11 mouse cellular contexts compared by ENCODE assay signal in genomic region chr4:43759571-43760418, GRCm38 (mm10). TPM values are rescaled to one million over a fixed set of nuclear protein-coding genes. Genes with fewer than 3 reads are reported as not detected.
DNase-seq lines count a peak whose midpoint lies in the region; ATAC-seq and TF ChIP-seq lines count a peak whose summit lies in the region.
"Had no signal": no experiment of that assay in that cellular context is flagged by ENCODE, and none has a peak within 500 bp of the region (broad histone marks: within the 10 kb centered on the region; RNA-seq: fewer than 3 reads in every experiment).

No protein-coding gene starts in this region.

- H3K9ac ChIP-seq in heart, postnatal 0 days (replicated peaks; ENCODE audit: low read depth, low read length), result no peak overlapping the region
- H3K9ac ChIP-seq: lung, embryonic 15.5 days had no signal

- TF ChIP-seq CTCF in heart, postnatal 0 days (IDR thresholded peaks at IDR 0.05; ENCODE audit: low read depth), result no peak

- H3K27ac ChIP-seq in heart, postnatal 0 days (ENCODE audit: low read depth), result 0 out of 2 replicates have a peak overlapping the region, but pooled peaks have one; percentile 7
- H3K27ac ChIP-seq: lung, embryonic 15.5 days had no signal

- H3K27me3 ChIP-seq in heart, postnatal 0 days (ENCODE audit: control insufficient read depth, insufficient read depth, low read length), result no peaks in the 10 kb centered on the region
- H3K27me3 ChIP-seq: lung, embryonic 15.5 days had no signal

- no peak; the same call in 1 of the 2 replicates for ATAC-seq in frontal cortex, adult (ENCODE audit: low TSS enrichment)
- ATAC-seq in heart, postnatal 0 days (ENCODE audit: insufficient read depth, low read depth), result peak; percentile 40; the same call in 1 of the 2 replicates
- ATAC-seq in granulocyte monocyte progenitor cell, adult 5-6 weeks (replicated peaks; ENCODE audit: poor library complexity, severe bottlenecking), result no peak

- no peak overlapping the region for H3K4me3 ChIP-seq in heart, postnatal 0 days (ENCODE audit: low read depth, low read length)
- H3K4me3 ChIP-seq: lung, embryonic 15.5 days had no signal

- TF ChIP-seq EP300 in heart, postnatal 0 days (IDR thresholded peaks at IDR 0.05; ENCODE audit: low read depth), result no peak

- no peaks in the 10 kb centered on the region for H3K36me3 ChIP-seq in heart, postnatal 0 days (replicated peaks; ENCODE audit: control insufficient read depth, insufficient read depth, low read length)
- H3K36me3 ChIP-seq: lung, embryonic 15.5 days had no signal

- H3K4me1 ChIP-seq in heart, postnatal 0 days (ENCODE audit: control insufficient read depth, insufficient read depth), result peaks cover 3% of the 10 kb centered on the region; the same call in 1 of the 2 replicates

- peak; percentile 5 to 22 for DNase-seq in frontal cortex, adult 2 months (ENCODE audit: extremely low spot score in 1 of 2, low spot score in 1 of 2)
- DNase-seq in ZHBTc4 (ENCODE audit: low read depth, low spot score), result peak; percentile 31
- no peak for DNase-seq in heart, postnatal 0 days (ENCODE audit: low spot score)
- peak; percentile 48 to 51 for DNase-seq in lung, adult 18-20 months
- no peak for DNase-seq in c-Kit-positive CD71-positive TER-119-positive erythroid progenitor cells, embryonic 14.5 days (ENCODE audit: low spot score)
- DNase-seq in thymus, postnatal 14 days, result no peak

- H3K4me2 ChIP-seq in heart, postnatal 0 days (ENCODE audit: low read depth, low read length), result no peak overlapping the region
- H3K4me2 ChIP-seq: lung, embryonic 15.5 days had no signal

- WGBS in heart, postnatal 0 days, result 66% methylated on average over 21 of the region's 21 CpGs

- H3K9me3 ChIP-seq in heart, postnatal 0 days (replicated peaks; ENCODE audit: control insufficient read depth, low read length), result no peaks in the 10 kb centered on the region
- H3K9me3 ChIP-seq: lung, embryonic 15.5 days had no signal

RNA-seq across cellular contexts. Expression of gene Olfr159, which starts 11.0 kb away (rescaled TPM):
- not detected in 2 replicates for polyA plus RNA-seq in frontal cortex, adult 2 months (2012; rRNA removed)
- total RNA-seq in heart, postnatal 0 days (2014; rRNA removed; ENCODE audit: low replicate concordance), result not detected in 2 replicates
- not detected in 2 replicates for polyA plus RNA-seq in heart, postnatal 0 days (2015; fragmentation: Nextera tagmentation; extraction: Ambion mirVana)
- total RNA-seq in granulocyte monocyte progenitor cell, adult 5-6 weeks (2014; fragmentation: Nextera tagmentation), result not detected in 2 replicates
- total RNA-seq in granulocyte monocyte progenitor cell, adult 5-6 weeks (2017), result not detected in 2 replicates
- total RNA-seq: hematopoietic stem cell, adult 5-6 weeks had no signal
- polyA plus RNA-seq: cerebellum, adult 2 months; lung, embryonic 15.5 days had no signal

RNA-seq across cellular contexts. Expression of gene Spaar, which starts 30.0 kb away (rescaled TPM):
- polyA plus RNA-seq in frontal cortex, adult 2 months (2012; rRNA removed), result 0.97 and 1.2 TPM in 2 replicates
- 1.6 and 6.3 TPM in 2 replicates for total RNA-seq in heart, postnatal 0 days (2014; rRNA removed; ENCODE audit: low replicate concordance)
- 1.1 and 1.3 TPM in 2 replicates for polyA plus RNA-seq in heart, postnatal 0 days (2015; fragmentation: Nextera tagmentation; extraction: Ambion mirVana)
- total RNA-seq in granulocyte monocyte progenitor cell, adult 5-6 weeks (2014; fragmentation: Nextera tagmentation), result not detected in 2 replicates
- total RNA-seq in granulocyte monocyte progenitor cell, adult 5-6 weeks (2017), result not detected in 2 replicates
- total RNA-seq: hematopoietic stem cell, adult 5-6 weeks had no signal

RNA-seq across cellular contexts. Expression of gene Hrct1, which starts 32.8 kb away (rescaled TPM):
- 1.9 and 2.8 TPM in 2 replicates for polyA plus RNA-seq in frontal cortex, adult 2 months (2012; rRNA removed)
- 8.2 and 9.5 TPM in 2 replicates for total RNA-seq in heart, postnatal 0 days (2014; rRNA removed; ENCODE audit: low replicate concordance)
- 4.5 and 4.9 TPM in 2 replicates for polyA plus RNA-seq in heart, postnatal 0 days (2015; fragmentation: Nextera tagmentation; extraction: Ambion mirVana)
- not detected in 2 replicates for total RNA-seq in granulocyte monocyte progenitor cell, adult 5-6 weeks (2014; fragmentation: Nextera tagmentation)
- total RNA-seq in granulocyte monocyte progenitor cell, adult 5-6 weeks (2017), result not detected in 2 replicates
- total RNA-seq: hematopoietic stem cell, adult 5-6 weeks had no signal

RNA-seq across cellular contexts. Expression of gene Olfr71, which starts 49.7 kb away (rescaled TPM):
- not detected in 2 replicates for polyA plus RNA-seq in frontal cortex, adult 2 months (2012; rRNA removed)
- total RNA-seq in heart, postnatal 0 days (2014; rRNA removed; ENCODE audit: low replicate concordance), result not detected in 2 replicates
- not detected in 2 replicates for polyA plus RNA-seq in heart, postnatal 0 days (2015; fragmentation: Nextera tagmentation; extraction: Ambion mirVana)
- total RNA-seq in granulocyte monocyte progenitor cell, adult 5-6 weeks (2014; fragmentation: Nextera tagmentation), result not detected in 2 replicates
- not detected in 2 replicates for total RNA-seq in granulocyte monocyte progenitor cell, adult 5-6 weeks (2017)
- total RNA-seq: hematopoietic stem cell, adult 5-6 weeks had no signal
- polyA plus RNA-seq: cerebellum, adult 2 months; lung, embryonic 15.5 days had no signal

RNA-seq across cellular contexts. Expression of gene Olfr70, which starts 59.2 kb away (rescaled TPM):
- polyA plus RNA-seq in frontal cortex, adult 2 months (2012; rRNA removed), result not detected in 2 replicates
- 0.15 TPM in 1 of 2 replicates, not detected in the other for total RNA-seq in heart, postnatal 0 days (2014; rRNA removed; ENCODE audit: low replicate concordance)
- not detected in 2 replicates for polyA plus RNA-seq in heart, postnatal 0 days (2015; fragmentation: Nextera tagmentation; extraction: Ambion mirVana)
- not detected in 2 replicates for total RNA-seq in granulocyte monocyte progenitor cell, adult 5-6 weeks (2014; fragmentation: Nextera tagmentation)
- not detected in 2 replicates for total RNA-seq in granulocyte monocyte progenitor cell, adult 5-6 weeks (2017)
- total RNA-seq: hematopoietic stem cell, adult 5-6 weeks had no signal
- polyA plus RNA-seq: cerebellum, adult 2 months; lung, embryonic 15.5 days had no signal

Comparison
In these comparisons a context has a peak if more than half of its experiments do, and no peak if none do; other contexts are left out.
1. DNase-seq: peak in frontal cortex, adult 2 months (2 of 2), ZHBTc4 (single experiment) and lung, adult 18-20 months (2 of 2); none in heart, postnatal 0 days (single experiment), c-Kit-positive CD71-positive TER-119-positive erythroid progenitor cells, embryonic 14.5 days (single experiment) and thymus, postnatal 14 days (single experiment).